Mouse (Mus musculus): ENCODE data around the gene Fam13c.

- TF ChIP-seq CTCF (IDR thresholded peaks at IDR 0.05; ENCODE audit: low read depth, low read length) (no peak), POLR2A (IDR thresholded peaks at IDR 0.05; ENCODE audit: extremely low read depth, insufficient read depth, low read length) (no peak)
These were observed 8.9 kb downstream of the Fam13c start for GRCm38 (mm10) chr10:70449206-70449605.

Measured in liver, adult 2 months (tissue).